Mouse (Mus musculus): ENCODE measurements around the gene Stk19. TPM values are rescaled to one million over a fixed set of nuclear protein-coding genes. Genes with fewer than 3 reads are reported as not detected.
"Not testable (repeated sequence)": the region's sequence is repeated elsewhere in the genome, so short reads cannot be mapped to it uniquely, and the experiment has no call there.

Stk19 gene
- polyA plus RNA-seq, 1 experiment from 2014 or later, result 30.9 TPM

- H3K36me3 ChIP-seq; H3K9me3 ChIP-seq; H3K4me2 ChIP-seq (replicated peaks); H3K27me3 ChIP-seq (replicated peaks); H3K4me3 ChIP-seq; H3K9ac ChIP-seq; H3K4me1 ChIP-seq; H3K27ac ChIP-seq; ATAC-seq (ENCODE audit: low FRiP score, low read depth): not testable (repeated sequence)
- WGBS, result 93% methylated on average over 6 of the region's 6 CpGs
Measured at GRCm38 (mm10) chr17:34803367-34803766, 33.4 kb downstream of the Stk19 start.

- H3K4me3 ChIP-seq; H3K9me3 ChIP-seq; ATAC-seq (ENCODE audit: low FRiP score, low read depth); H3K27me3 ChIP-seq (replicated peaks); H3K27ac ChIP-seq; H3K4me2 ChIP-seq (replicated peaks); H3K4me1 ChIP-seq; H3K36me3 ChIP-seq; H3K9ac ChIP-seq: not testable (repeated sequence)
- 93% methylated on average over 9 of the region's 9 CpGs for WGBS
Measured at GRCm38 (mm10) chr17:34802756-34803155, 34.0 kb downstream of the Stk19 start.

DNA sequence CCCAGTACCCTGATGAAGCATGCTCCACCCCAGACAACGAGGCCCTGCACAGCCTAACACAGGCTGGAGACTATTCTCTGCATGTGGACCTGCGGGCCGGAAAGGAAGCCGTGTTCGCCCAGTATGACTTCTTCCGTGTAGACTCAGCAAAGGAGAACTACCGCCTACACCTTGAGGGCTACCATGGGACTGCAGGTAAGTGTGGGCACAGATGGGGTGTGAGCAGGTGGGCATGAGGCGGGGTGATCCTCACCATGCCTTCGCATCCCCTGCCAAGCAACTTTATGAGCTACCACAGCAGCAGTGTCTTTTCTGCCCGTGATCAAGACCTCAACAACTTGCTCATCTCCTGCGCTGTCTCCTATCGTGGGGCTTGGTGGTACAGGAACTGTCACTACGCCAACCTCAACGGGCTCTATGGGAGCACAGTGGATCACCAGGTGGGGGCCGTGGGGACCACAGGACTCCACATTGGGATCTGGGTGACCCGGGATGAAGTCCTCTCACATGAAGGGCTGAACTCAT, 35.9 kb downstream of the Stk19 start:
- H3K9me3 ChIP-seq; H3K9ac ChIP-seq; ATAC-seq (ENCODE audit: low FRiP score, low read depth); H3K36me3 ChIP-seq; H3K4me3 ChIP-seq; H3K27me3 ChIP-seq (replicated peaks); H3K4me2 ChIP-seq (replicated peaks); H3K27ac ChIP-seq; H3K4me1 ChIP-seq: not testable (repeated sequence)
- WGBS, result 94% methylated on average over 16 of the region's 16 CpGs

DNA sequence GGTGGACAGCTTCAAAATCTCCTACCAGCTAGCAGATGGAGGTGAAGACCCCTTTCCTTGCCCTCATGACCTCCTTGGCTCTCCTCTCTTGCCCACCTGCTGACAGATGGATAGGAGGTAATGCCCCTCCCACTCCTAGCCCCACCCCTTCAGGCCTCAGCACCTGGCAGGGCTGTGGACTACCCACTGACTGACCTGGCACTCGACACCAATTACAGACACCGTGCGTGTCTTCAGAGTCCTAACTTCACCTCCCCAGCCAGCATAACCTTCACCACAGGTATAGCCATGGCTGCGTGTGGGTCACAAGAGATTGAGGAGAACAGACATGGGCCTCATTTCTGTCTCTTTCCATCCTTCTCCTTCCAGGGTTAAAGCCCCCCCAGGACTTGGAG, 37.2 kb downstream of the Stk19 start:
- Histone ChIP-seq H3K4me3 (no peak overlapping the region), H3K27me3 (replicated peaks) (no peaks in the 10 kb centered on the region), H3K4me1 (no peaks in the 10 kb centered on the region), H3K36me3 (no peaks in the 10 kb centered on the region), H3K9ac (no peak overlapping the region), H3K4me2 (replicated peaks) (no peak overlapping the region), H3K9me3 (no peaks in the 10 kb centered on the region), H3K27ac (no peak overlapping the region)
- WGBS, result 93% methylated on average over 4 of the region's 4 CpGs
- ATAC-seq (ENCODE audit: low FRiP score, low read depth), result no peak

DNA sequence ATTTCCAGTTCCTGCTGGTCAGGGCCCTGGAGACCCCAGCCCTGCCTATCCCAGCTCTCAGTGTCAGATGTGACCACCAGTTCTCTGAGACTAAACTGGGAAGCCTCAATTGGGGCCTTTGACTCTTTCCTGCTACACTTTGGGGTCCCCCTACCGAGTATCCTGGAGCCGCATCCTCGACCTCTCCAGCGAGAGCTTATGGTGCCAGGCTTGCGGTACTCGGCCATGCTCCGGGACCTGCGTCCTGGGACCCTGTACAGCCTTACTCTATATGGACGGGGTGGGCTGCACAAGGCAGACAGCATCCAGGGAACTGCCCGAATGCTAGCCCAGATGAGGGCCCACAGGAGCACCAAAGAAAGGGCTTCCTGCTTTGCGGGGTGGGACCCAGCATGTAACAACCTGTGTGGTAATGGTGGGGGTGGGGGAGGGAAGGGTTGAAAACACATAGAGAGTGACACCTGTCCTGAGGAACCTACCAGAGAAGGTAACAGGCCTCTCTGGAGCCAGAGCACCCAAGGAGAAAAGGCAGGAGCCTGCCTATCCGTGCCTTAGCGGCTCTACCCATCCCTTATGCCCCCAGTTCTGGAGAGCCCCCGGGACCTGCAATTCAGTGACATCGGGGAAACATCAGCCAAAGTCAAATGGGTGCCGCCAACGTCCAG, 37.7 kb downstream of the Stk19 start:
- no peaks in the 10 kb centered on the region for H3K4me1 ChIP-seq
- no peak overlapping the region for H3K4me3 ChIP-seq
- no peak overlapping the region for H3K4me2 ChIP-seq (replicated peaks)
- H3K36me3 ChIP-seq, result no peaks in the 10 kb centered on the region
- no peak overlapping the region for H3K9ac ChIP-seq
- ATAC-seq (ENCODE audit: low FRiP score, low read depth), result no peak
- no peaks in the 10 kb centered on the region for H3K9me3 ChIP-seq
- WGBS, result 93% methylated on average over 15 of the region's 17 CpGs
- H3K27ac ChIP-seq, result no peak overlapping the region
- H3K27me3 ChIP-seq (replicated peaks), result no peaks in the 10 kb centered on the region

- H3K9me3 ChIP-seq; H3K36me3 ChIP-seq; H3K9ac ChIP-seq; H3K27ac ChIP-seq; H3K27me3 ChIP-seq (replicated peaks); ATAC-seq (ENCODE audit: low FRiP score, low read depth); H3K4me3 ChIP-seq; H3K4me1 ChIP-seq; H3K4me2 ChIP-seq (replicated peaks): not testable (repeated sequence)
- 87% methylated on average over 7 of the region's 7 CpGs for WGBS
Measured at GRCm38 (mm10) chr17:34798071-34798470, 38.7 kb downstream of the Stk19 start.

GRCm38 (mm10) chr17:34797211-34797995, 39.3 kb downstream of the Stk19 start:
- not testable (repeated sequence) for H3K4me2 ChIP-seq (replicated peaks); H3K27ac ChIP-seq; ATAC-seq (ENCODE audit: low FRiP score, low read depth); H3K9me3 ChIP-seq; H3K27me3 ChIP-seq (replicated peaks); H3K36me3 ChIP-seq; H3K9ac ChIP-seq; H3K4me3 ChIP-seq; H3K4me1 ChIP-seq
- WGBS, result 87% methylated on average over 10 of the region's 10 CpGs

DNA sequence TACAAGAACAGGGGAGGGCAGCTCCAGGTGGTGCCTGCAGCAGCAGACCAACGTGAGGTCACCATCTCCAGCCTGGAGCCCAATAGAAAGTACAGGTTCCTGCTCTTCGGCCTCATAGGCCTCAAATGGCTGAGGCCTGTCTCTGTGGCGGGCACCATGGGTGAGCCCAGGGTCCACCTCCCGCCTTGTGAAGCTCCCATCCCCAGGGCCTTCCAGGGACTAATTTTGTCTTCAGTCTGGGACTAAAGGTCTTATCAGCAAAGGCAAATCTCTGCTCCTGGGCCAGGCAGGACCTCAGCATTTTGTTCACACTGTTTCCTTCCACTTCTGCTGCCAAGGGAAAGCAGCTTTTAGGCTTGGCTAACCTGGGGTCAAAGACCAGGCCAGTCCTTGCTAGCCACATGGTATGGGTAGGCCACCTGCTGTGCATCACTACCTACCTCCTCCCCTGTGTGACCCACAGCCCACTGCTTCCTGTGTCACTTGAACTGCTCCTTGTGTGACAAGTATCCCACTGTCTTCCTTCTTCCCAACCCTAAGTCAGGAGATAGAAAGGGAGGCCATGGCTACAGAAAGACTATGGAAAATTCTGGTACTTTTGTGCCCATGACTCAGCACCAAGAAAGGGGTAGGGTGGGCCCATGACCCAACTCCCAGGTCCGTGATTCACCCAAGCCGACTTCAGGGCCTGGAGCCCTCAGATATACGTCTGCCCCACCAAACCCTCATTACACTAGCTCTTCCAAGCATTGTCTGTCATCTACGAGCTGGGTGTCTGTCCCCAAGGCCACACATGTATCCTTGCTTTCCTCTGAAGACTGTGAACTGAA, 40.2 kb downstream of the Stk19 start:
- Histone ChIP-seq H3K4me2 (replicated peaks) (no peak overlapping the region), H3K4me3 (no peak overlapping the region), H3K27me3 (replicated peaks) (no peaks in the 10 kb centered on the region), H3K9me3 (no peaks in the 10 kb centered on the region), H3K4me1 (no peaks in the 10 kb centered on the region), H3K36me3 (no peaks in the 10 kb centered on the region), H3K27ac (no peak overlapping the region), H3K9ac (no peak overlapping the region)
- ATAC-seq (ENCODE audit: low FRiP score, low read depth), result no peak
- 84% methylated on average over 8 of the region's 8 CpGs for WGBS

DNA sequence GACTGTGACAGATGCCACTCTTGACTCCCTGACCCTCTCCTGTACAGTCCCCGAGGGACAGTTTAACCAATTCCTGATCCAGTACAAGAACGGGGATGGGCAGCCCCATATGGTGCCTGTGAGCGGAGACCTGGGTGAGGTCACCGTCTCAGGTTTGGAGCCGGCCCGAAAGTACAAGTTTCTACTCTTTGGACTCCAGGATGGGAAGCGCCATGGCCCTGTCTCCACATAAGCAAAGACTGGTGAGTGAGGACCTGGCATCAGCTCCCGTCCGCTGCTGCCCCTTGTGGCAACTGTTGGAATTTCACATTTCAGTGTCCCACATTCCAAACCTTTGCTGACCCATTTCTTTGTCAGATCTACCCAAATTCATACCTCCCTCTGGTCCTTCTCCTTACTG, 41.1 kb downstream of the Stk19 start:
- no peak overlapping the region for H3K4me3 ChIP-seq
- H3K4me1 ChIP-seq, result no peaks in the 10 kb centered on the region
- H3K27ac ChIP-seq, result no peak overlapping the region
- 68% methylated on average over 9 of the region's 9 CpGs for WGBS
- H3K4me2 ChIP-seq (replicated peaks), result no peak overlapping the region
- no peaks in the 10 kb centered on the region for H3K27me3 ChIP-seq (replicated peaks)
- H3K36me3 ChIP-seq, result no peaks in the 10 kb centered on the region
- H3K9me3 ChIP-seq, result no peaks in the 10 kb centered on the region
- H3K9ac ChIP-seq, result no peak overlapping the region
- no peak for ATAC-seq (ENCODE audit: low FRiP score, low read depth)

- Histone ChIP-seq H3K4me3 (no peak overlapping the region), H3K4me1 (no peaks in the 10 kb centered on the region), H3K9me3 (no peaks in the 10 kb centered on the region), H3K27ac (no peak overlapping the region), H3K27me3 (replicated peaks) (no peaks in the 10 kb centered on the region), H3K9ac (no peak overlapping the region), H3K36me3 (no peaks in the 10 kb centered on the region), H3K4me2 (replicated peaks) (no peak overlapping the region)
- 81% methylated on average over 10 of the region's 10 CpGs for WGBS
- ATAC-seq (ENCODE audit: low FRiP score, low read depth), result no peak
Measured at GRCm38 (mm10) chr17:34795016-34795415, 41.7 kb downstream of the Stk19 start.

DNA sequence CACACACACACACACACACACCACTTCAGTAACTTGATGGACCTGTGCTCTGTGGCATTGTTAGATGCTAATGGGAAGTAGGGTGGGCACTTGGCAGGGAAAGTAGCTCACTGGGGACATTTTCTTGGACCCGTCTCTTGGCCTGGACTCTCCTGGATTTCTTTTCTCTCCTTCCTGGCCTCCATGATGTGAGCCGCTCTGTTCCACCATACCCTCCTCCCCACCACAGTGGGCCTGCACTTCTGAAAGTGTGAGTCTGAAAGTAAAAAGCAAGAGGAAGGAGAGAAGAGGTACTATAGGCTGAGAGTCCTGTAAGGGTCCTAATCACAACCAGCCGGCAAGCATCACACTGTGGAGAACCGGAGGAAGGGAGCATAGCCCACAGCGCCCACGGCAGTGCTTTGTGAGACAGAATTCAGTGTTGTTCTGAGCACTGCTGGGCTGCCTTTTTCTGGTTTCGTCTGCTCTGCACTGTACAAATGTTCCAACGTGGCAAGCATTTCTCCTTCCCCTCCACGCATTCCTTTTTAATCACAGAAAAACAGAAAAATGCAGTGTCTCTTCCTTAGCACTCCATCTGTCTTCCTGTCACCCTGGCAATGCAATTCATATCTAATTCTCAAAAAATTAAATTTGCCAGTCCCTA, 58.9 kb downstream of the Stk19 start:
- no peak overlapping the region for H3K9ac ChIP-seq
- H3K36me3 ChIP-seq, result no peaks in the 10 kb centered on the region
- H3K4me3 ChIP-seq, result no peak overlapping the region
- H3K27me3 ChIP-seq (replicated peaks), result no peaks in the 10 kb centered on the region
- no peak overlapping the region for H3K4me2 ChIP-seq (replicated peaks)
- no peak overlapping the region for H3K27ac ChIP-seq
- H3K9me3 ChIP-seq, result peaks cover 13% of the 10 kb centered on the region
- ATAC-seq (ENCODE audit: low FRiP score, low read depth), result no peak
- no peaks in the 10 kb centered on the region for H3K4me1 ChIP-seq
- 82% methylated on average over 9 of the region's 9 CpGs for WGBS

All from neural tube, embryonic 12.5 days (tissue).